ENCODE assay signal across 8 mouse cellular contexts in genomic region chr5:30915456-30915855, GRCm38 (mm10). TPM values are rescaled to one million over a fixed set of nuclear protein-coding genes. Genes with fewer than 3 reads are reported as not detected.
DNase-seq lines count a peak whose midpoint lies in the region; ATAC-seq and TF ChIP-seq lines count a peak whose summit lies in the region.

No protein-coding gene starts in this region.

- peak; percentile 4; the same call in 1 of the 2 replicates for ATAC-seq in kidney, embryonic 14.5 days (ENCODE audit: low FRiP score, low TSS enrichment)
- peak; percentile 35 for ATAC-seq in forebrain, embryonic 14.5 days
- ATAC-seq in limb, embryonic 14.5 days (ENCODE audit: low FRiP score, low read depth), result 0 out of 2 replicates have a peak, but pooled peaks have one; percentile 2

- H3K4me1 ChIP-seq in kidney, embryonic 14.5 days (ENCODE audit: control insufficient read depth, insufficient read depth, low read length), result peaks cover 47% of the 10 kb centered on the region
- peaks cover 14% of the 10 kb centered on the region for H3K4me1 ChIP-seq in forebrain, embryonic 14.5 days (ENCODE audit: control insufficient read depth, insufficient read depth, low read length)
- H3K4me1 ChIP-seq in limb, embryonic 14.5 days (ENCODE audit: control insufficient read depth, insufficient read depth, low read length), result peaks cover 42% of the 10 kb centered on the region
- H3K4me1 ChIP-seq in small intestine, adult 2 months (ENCODE audit: control insufficient read depth, insufficient read depth, insufficient read length, low read length), result peaks cover 15% of the 10 kb centered on the region

- H3K4me3 ChIP-seq in kidney, embryonic 14.5 days (ENCODE audit: low read length), result peak overlapping the region; percentile 60
- no peak overlapping the region for H3K4me3 ChIP-seq in forebrain, embryonic 14.5 days (ENCODE audit: low read depth, low read length)
- peak overlapping the region; percentile 62 for H3K4me3 ChIP-seq in limb, embryonic 14.5 days (replicated peaks; ENCODE audit: low read length)
- peak overlapping the region; percentile 46 for H3K4me3 ChIP-seq in small intestine, adult 2 months (ENCODE audit: low read depth, low read length)

- no peak for DNase-seq in kidney, postnatal 14 days
- DNase-seq in forebrain, embryonic 14.5 days (ENCODE audit: low spot score), result no peak
- DNase-seq in limb, embryonic 14.5 days (ENCODE audit: low spot score), result no peak
- no peak for DNase-seq in frontal cortex, postnatal 14 days (ENCODE audit: low spot score in 2 of 2)
- no peak for DNase-seq in cerebellum, adult 8-10 months
- DNase-seq in adrenal gland, postnatal 25 days, result no peak

- 44% methylated on average over 9 of the region's 9 CpGs for WGBS in kidney, embryonic 14.5 days
- 75% methylated on average over 9 of the region's 9 CpGs for WGBS in forebrain, embryonic 14.5 days
- WGBS in limb, embryonic 14.5 days, result 26% methylated on average over 9 of the region's 9 CpGs
- WGBS in small intestine, adult 2 months, result 57% methylated on average over 9 of the region's 9 CpGs

- peak overlapping the region; percentile 61 for H3K4me2 ChIP-seq in kidney, embryonic 14.5 days (replicated peaks; ENCODE audit: low read depth, low read length)
- H3K4me2 ChIP-seq in forebrain, embryonic 14.5 days (ENCODE audit: low read length), result peak overlapping the region; percentile 12; the same call in 1 of the 2 replicates
- peak overlapping the region; percentile 91 for H3K4me2 ChIP-seq in limb, embryonic 14.5 days (replicated peaks; ENCODE audit: low read depth, low read length, severe bottlenecking)

- peak overlapping the region; percentile 96; the same call in 1 of the 2 replicates for H3K27ac ChIP-seq in kidney, embryonic 14.5 days (ENCODE audit: low read depth, low read length)
- H3K27ac ChIP-seq in forebrain, embryonic 14.5 days (ENCODE audit: low read depth, low read length), result 0 out of 2 replicates have a peak overlapping the region, but pooled peaks have one; percentile 2
- peak overlapping the region; percentile 97 for H3K27ac ChIP-seq in limb, embryonic 14.5 days (replicated peaks; ENCODE audit: low read depth, low read length)
- peak overlapping the region; percentile 24 for H3K27ac ChIP-seq in small intestine, adult 2 months (ENCODE audit: insufficient read depth, low read depth, low read length)

- H3K36me3 ChIP-seq in kidney, embryonic 14.5 days (ENCODE audit: control insufficient read depth, insufficient read depth, low read length), result peaks cover 39% of the 10 kb centered on the region
- no peaks in the 10 kb centered on the region for H3K36me3 ChIP-seq in forebrain, embryonic 14.5 days (ENCODE audit: control insufficient read depth, insufficient read depth, low read length)
- H3K36me3 ChIP-seq in limb, embryonic 14.5 days (ENCODE audit: control insufficient read depth, insufficient read depth, low read length), result peaks cover 40% of the 10 kb centered on the region
- H3K36me3 ChIP-seq in small intestine, adult 2 months (ENCODE audit: control insufficient read depth, insufficient read depth, low read length), result no peaks in the 10 kb centered on the region; the same call in 1 of the 2 replicates

- no peak for TF ChIP-seq CTCF in small intestine, adult 2 months (IDR thresholded peaks at IDR 0.05; ENCODE audit: extremely low read depth, insufficient read length, insufficient replicate concordance, low read depth, low read length)

- H3K27me3 ChIP-seq in kidney, embryonic 14.5 days (ENCODE audit: control insufficient read depth, insufficient read depth, low read length), result no peaks in the 10 kb centered on the region
- H3K27me3 ChIP-seq in forebrain, embryonic 14.5 days (replicated peaks; ENCODE audit: control insufficient read depth, insufficient read depth, low read length), result no peaks in the 10 kb centered on the region
- H3K27me3 ChIP-seq in limb, embryonic 14.5 days (ENCODE audit: control insufficient read depth, insufficient read depth, low read length), result no peaks in the 10 kb centered on the region
- H3K27me3 ChIP-seq in small intestine, adult 2 months (ENCODE audit: control insufficient read depth, insufficient read depth, low read length), result no peaks in the 10 kb centered on the region

- H3K9ac ChIP-seq in kidney, embryonic 14.5 days (ENCODE audit: low read depth, low read length), result peak overlapping the region; percentile 74
- H3K9ac ChIP-seq in forebrain, embryonic 14.5 days (ENCODE audit: low read length), result no peak overlapping the region
- H3K9ac ChIP-seq in limb, embryonic 14.5 days (ENCODE audit: low read depth, low read length, severe bottlenecking), result peak overlapping the region; percentile 71

- TF ChIP-seq POLR2A in limb, embryonic 14.5 days (IDR thresholded peaks at IDR 0.05; ENCODE audit: borderline replicate concordance, extremely low read depth, insufficient read depth, insufficient read length), result no peak
- TF ChIP-seq POLR2A in small intestine, adult 2 months (IDR thresholded peaks at IDR 0.05; ENCODE audit: low read depth, low read length), result no peak

- no peaks in the 10 kb centered on the region for H3K9me3 ChIP-seq in kidney, embryonic 14.5 days (ENCODE audit: control insufficient read depth, low read length)
- no peaks in the 10 kb centered on the region for H3K9me3 ChIP-seq in forebrain, embryonic 14.5 days (replicated peaks; ENCODE audit: control insufficient read depth, low read length)
- no peaks in the 10 kb centered on the region for H3K9me3 ChIP-seq in limb, embryonic 14.5 days (ENCODE audit: control insufficient read depth, low read length)

RNA-seq across cellular contexts. Expression of gene Emilin1, which starts 2.3 kb away (rescaled TPM):
- 170 and 191 TPM in 2 replicates for polyA plus RNA-seq in kidney, embryonic 14.5 days (2014; fragmentation: Nextera tagmentation; extraction: Ambion mirVana)
- 8.6 and 11.6 TPM in 2 replicates for polyA plus RNA-seq in forebrain, embryonic 14.5 days (2014; fragmentation: Nextera tagmentation; extraction: Ambion mirVana)
- polyA plus RNA-seq in limb, embryonic 14.5 days (2012; rRNA removed), result 222 and 268 TPM in 2 replicates
- polyA plus RNA-seq in limb, embryonic 14.5 days (2014; fragmentation: Nextera tagmentation; extraction: Ambion mirVana), result 191 and 204 TPM in 2 replicates
- polyA plus RNA-seq in small intestine, adult 2 months (2012; rRNA removed), result 51.8 and 81.9 TPM in 2 replicates
- 41.3 and 57.2 TPM in 2 replicates for total RNA-seq in adrenal gland, postnatal 25 days (2021)

RNA-seq across cellular contexts. Expression of gene Khk, which starts 5.8 kb away (rescaled TPM):
- polyA plus RNA-seq in kidney, embryonic 14.5 days (2014; fragmentation: Nextera tagmentation; extraction: Ambion mirVana), result 29.7 and 31.4 TPM in 2 replicates
- 8.3 and 11.2 TPM in 2 replicates for polyA plus RNA-seq in forebrain, embryonic 14.5 days (2014; fragmentation: Nextera tagmentation; extraction: Ambion mirVana)
- 29.5 and 37.8 TPM in 2 replicates for polyA plus RNA-seq in limb, embryonic 14.5 days (2012; rRNA removed)
- 29.7 and 31.3 TPM in 2 replicates for polyA plus RNA-seq in limb, embryonic 14.5 days (2014; fragmentation: Nextera tagmentation; extraction: Ambion mirVana)
- polyA plus RNA-seq in small intestine, adult 2 months (2012; rRNA removed), result 285 and 579 TPM in 2 replicates
- total RNA-seq in adrenal gland, postnatal 25 days (2021), result 28.5 and 58.5 TPM in 2 replicates

RNA-seq across cellular contexts. Expression of gene Ost4, which starts 7.9 kb away (rescaled TPM):
- 500 and 653 TPM in 2 replicates for polyA plus RNA-seq in kidney, embryonic 14.5 days (2014; fragmentation: Nextera tagmentation; extraction: Ambion mirVana)
- polyA plus RNA-seq in forebrain, embryonic 14.5 days (2014; fragmentation: Nextera tagmentation; extraction: Ambion mirVana), result 265 and 340 TPM in 2 replicates
- polyA plus RNA-seq in limb, embryonic 14.5 days (2012; rRNA removed), result 364 and 388 TPM in 2 replicates
- polyA plus RNA-seq in limb, embryonic 14.5 days (2014; fragmentation: Nextera tagmentation; extraction: Ambion mirVana), result 502 and 567 TPM in 2 replicates
- polyA plus RNA-seq in small intestine, adult 2 months (2012; rRNA removed), result 161 and 211 TPM in 2 replicates
- 190 and 207 TPM in 2 replicates for total RNA-seq in adrenal gland, postnatal 25 days (2021)

RNA-seq across cellular contexts. Expression of gene Agbl5, which starts 27.0 kb away (rescaled TPM):
- polyA plus RNA-seq in kidney, embryonic 14.5 days (2014; fragmentation: Nextera tagmentation; extraction: Ambion mirVana), result 19.5 and 27.1 TPM in 2 replicates
- 18.9 and 22.1 TPM in 2 replicates for polyA plus RNA-seq in forebrain, embryonic 14.5 days (2014; fragmentation: Nextera tagmentation; extraction: Ambion mirVana)
- polyA plus RNA-seq in limb, embryonic 14.5 days (2012; rRNA removed), result 61.9 and 78.3 TPM in 2 replicates
- 27.7 and 32.2 TPM in 2 replicates for polyA plus RNA-seq in limb, embryonic 14.5 days (2014; fragmentation: Nextera tagmentation; extraction: Ambion mirVana)
- 4.1 and 10.2 TPM in 2 replicates for polyA plus RNA-seq in small intestine, adult 2 months (2012; rRNA removed)
- 12.1 and 17.3 TPM in 2 replicates for total RNA-seq in adrenal gland, postnatal 25 days (2021)

RNA-seq across cellular contexts. Expression of gene Cgref1, which starts 29.9 kb away (rescaled TPM):
- polyA plus RNA-seq in kidney, embryonic 14.5 days (2014; fragmentation: Nextera tagmentation; extraction: Ambion mirVana), result 7.5 and 10.4 TPM in 2 replicates
- 21.4 and 26.2 TPM in 2 replicates for polyA plus RNA-seq in forebrain, embryonic 14.5 days (2014; fragmentation: Nextera tagmentation; extraction: Ambion mirVana)
- polyA plus RNA-seq in limb, embryonic 14.5 days (2012; rRNA removed), result 19.8 and 21.5 TPM in 2 replicates
- polyA plus RNA-seq in limb, embryonic 14.5 days (2014; fragmentation: Nextera tagmentation; extraction: Ambion mirVana), result 15.1 and 20.9 TPM in 2 replicates
- polyA plus RNA-seq in small intestine, adult 2 months (2012; rRNA removed), result 219 and 481 TPM in 2 replicates
- total RNA-seq in adrenal gland, postnatal 25 days (2021), result 1.0 TPM in 1 of 2 replicates, not detected in the other

Comparison
In these comparisons a context has a peak if more than half of its experiments do, and no peak if none do; other contexts are left out.
1. H3K27ac ChIP-seq: peak in every context shown above with its lines; median percentile 97 in limb, embryonic 14.5 days; 96 in kidney, embryonic 14.5 days; 24 in small intestine, adult 2 months; 2 in forebrain, embryonic 14.5 days.
2. H3K4me2 ChIP-seq: peak in every context shown above with its lines; median percentile 91 in limb, embryonic 14.5 days; 61 in kidney, embryonic 14.5 days; 12 in forebrain, embryonic 14.5 days.